Mouse (Mus musculus): ENCODE measurements around the gene Slamf1. TPM values are rescaled to one million over a fixed set of nuclear protein-coding genes. Genes with fewer than 3 reads are reported as not detected.

The Slamf1 gene
- polyA plus RNA-seq, 1 experiment: not detected

GRCm38 (mm10) chr1:171826164-171826563 lies 59.2 kb downstream of the Slamf1 start:
- TF ChIP-seq POLR2A (IDR thresholded peaks at IDR 0.05; ENCODE audit: insufficient read depth, low read depth, low read length): no peak
- no peak for TF ChIP-seq CTCF (IDR thresholded peaks at IDR 0.05; ENCODE audit: insufficient read depth, low read depth, low read length)
- H3K4me1 ChIP-seq (ENCODE audit: control insufficient read depth, insufficient read depth, low read length): no peaks in the 10 kb centered on the region
- H3K4me3 ChIP-seq (ENCODE audit: insufficient read depth, low read depth, low read length): no peak overlapping the region
- no peak overlapping the region for H3K27ac ChIP-seq (ENCODE audit: insufficient read depth, low read depth, low read length)

GRCm38 (mm10) chr1:171827674-171828073 lies 60.7 kb downstream of the Slamf1 start:
- H3K4me1 ChIP-seq (ENCODE audit: control insufficient read depth, insufficient read depth, low read length): no peaks in the 10 kb centered on the region
- TF ChIP-seq CTCF (IDR thresholded peaks at IDR 0.05; ENCODE audit: insufficient read depth, low read depth, low read length) (no peak), POLR2A (IDR thresholded peaks at IDR 0.05; ENCODE audit: insufficient read depth, low read depth, low read length) (no peak)
- no peak overlapping the region for H3K27ac ChIP-seq (ENCODE audit: insufficient read depth, low read depth, low read length)
- no peak overlapping the region for H3K4me3 ChIP-seq (ENCODE audit: insufficient read depth, low read depth, low read length)

- no peak for TF ChIP-seq CTCF (IDR thresholded peaks at IDR 0.05; ENCODE audit: insufficient read depth, low read depth, low read length)
- no peak for TF ChIP-seq POLR2A (IDR thresholded peaks at IDR 0.05; ENCODE audit: insufficient read depth, low read depth, low read length)
- Histone ChIP-seq H3K4me3 (ENCODE audit: insufficient read depth, low read depth, low read length) (no peak within 1 kb of the TSS), H3K27ac (ENCODE audit: insufficient read depth, low read depth, low read length) (no peak within 1 kb of the TSS), H3K4me1 (ENCODE audit: control insufficient read depth, insufficient read depth, low read length) (no peaks in the 10 kb centered on the region)
- WGBS: 91% methylated on average over 3 of the region's 3 CpGs
These were observed 72.6 kb downstream of the Slamf1 start, which contains the start of gene Cd84 for GRCm38 (mm10) chr1:171839488-171839887. Gene Cd84, plus strand, starts transcription at chr1:171839697.

- Histone ChIP-seq H3K27ac (ENCODE audit: insufficient read depth, low read depth, low read length) (no peak overlapping the region), H3K4me1 (ENCODE audit: control insufficient read depth, insufficient read depth, low read length) (no peaks in the 10 kb centered on the region), H3K4me3 (ENCODE audit: insufficient read depth, low read depth, low read length) (no peak overlapping the region)
- 82% methylated on average over 4 of the region's 4 CpGs for WGBS
- TF ChIP-seq POLR2A (IDR thresholded peaks at IDR 0.05; ENCODE audit: insufficient read depth, low read depth, low read length) (no peak), CTCF (IDR thresholded peaks at IDR 0.05; ENCODE audit: insufficient read depth, low read depth, low read length) (no peak)
These were observed 73.6 kb downstream of the Slamf1 start for GRCm38 (mm10) chr1:171840450-171841023.

GRCm38 (mm10) chr1:171845035-171845754 lies 78.3 kb downstream of the Slamf1 start:
- TF ChIP-seq POLR2A (IDR thresholded peaks at IDR 0.05; ENCODE audit: insufficient read depth, low read depth, low read length): no peak
- TF ChIP-seq CTCF (IDR thresholded peaks at IDR 0.05; ENCODE audit: insufficient read depth, low read depth, low read length): no peak
- WGBS: 47% methylated on average over 5 of the region's 5 CpGs
- H3K4me3 ChIP-seq (ENCODE audit: insufficient read depth, low read depth, low read length): no peak overlapping the region
- H3K27ac ChIP-seq (ENCODE audit: insufficient read depth, low read depth, low read length): no peak overlapping the region
- no peaks in the 10 kb centered on the region for H3K4me1 ChIP-seq (ENCODE audit: control insufficient read depth, insufficient read depth, low read length)

- TF ChIP-seq CTCF (IDR thresholded peaks at IDR 0.05; ENCODE audit: insufficient read depth, low read depth, low read length) (no peak), POLR2A (IDR thresholded peaks at IDR 0.05; ENCODE audit: insufficient read depth, low read depth, low read length) (no peak)
- Histone ChIP-seq H3K4me1 (ENCODE audit: control insufficient read depth, insufficient read depth, low read length) (no peaks in the 10 kb centered on the region), H3K27ac (ENCODE audit: insufficient read depth, low read depth, low read length) (no peak overlapping the region), H3K4me3 (ENCODE audit: insufficient read depth, low read depth, low read length) (no peak overlapping the region)
These were observed 81.3 kb downstream of the Slamf1 start for GRCm38 (mm10) chr1:171848201-171848600.

- TF ChIP-seq POLR2A (IDR thresholded peaks at IDR 0.05; ENCODE audit: insufficient read depth, low read depth, low read length) (no peak), CTCF (IDR thresholded peaks at IDR 0.05; ENCODE audit: insufficient read depth, low read depth, low read length) (no peak)
- H3K27ac ChIP-seq (ENCODE audit: insufficient read depth, low read depth, low read length): no peak overlapping the region
- WGBS: 90% methylated on average over 4 of the region's 4 CpGs
- H3K4me1 ChIP-seq (ENCODE audit: control insufficient read depth, insufficient read depth, low read length): no peaks in the 10 kb centered on the region
- no peak overlapping the region for H3K4me3 ChIP-seq (ENCODE audit: insufficient read depth, low read depth, low read length)
These were observed 81.8 kb downstream of the Slamf1 start for GRCm38 (mm10) chr1:171848757-171849156.

- 88% methylated on average over 5 of the region's 5 CpGs for WGBS
- no peak for TF ChIP-seq CTCF (IDR thresholded peaks at IDR 0.05; ENCODE audit: insufficient read depth, low read depth, low read length)
- TF ChIP-seq POLR2A (IDR thresholded peaks at IDR 0.05; ENCODE audit: insufficient read depth, low read depth, low read length): no peak
- no peak overlapping the region for H3K27ac ChIP-seq (ENCODE audit: insufficient read depth, low read depth, low read length)
- no peaks in the 10 kb centered on the region for H3K4me1 ChIP-seq (ENCODE audit: control insufficient read depth, insufficient read depth, low read length)
- H3K4me3 ChIP-seq (ENCODE audit: insufficient read depth, low read depth, low read length): no peak overlapping the region
These were observed 82.5 kb downstream of the Slamf1 start for GRCm38 (mm10) chr1:171849454-171849853.

Other genes with a start within 250 kb of the Slamf1 start
- not detected in 2 replicates for gene Itln1, start 231.8 kb upstream of the Slamf1 start, polyA plus RNA-seq (2012; ENCODE audit: insufficient read depth, insufficient read length, low replicate concordance, missing spikeins)
- gene Cd244a, start 207.9 kb upstream of the Slamf1 start, polyA plus RNA-seq (2012; ENCODE audit: insufficient read depth, insufficient read length, low replicate concordance, missing spikeins): not detected in 2 replicates
- gene Ly9, start 159.7 kb upstream of the Slamf1 start, polyA plus RNA-seq (2012; ENCODE audit: insufficient read depth, insufficient read length, low replicate concordance, missing spikeins): not detected in 2 replicates
- not detected in 2 replicates for gene Slamf7, start 114.1 kb upstream of the Slamf1 start, polyA plus RNA-seq (2012; ENCODE audit: insufficient read depth, insufficient read length, low replicate concordance, missing spikeins)
- gene Cd48, start 85.1 kb upstream of the Slamf1 start, polyA plus RNA-seq (2012; ENCODE audit: insufficient read depth, insufficient read length, low replicate concordance, missing spikeins): not detected in 2 replicates
- not detected in 2 replicates for gene Cd84, start 72.6 kb downstream of the Slamf1 start, polyA plus RNA-seq (2012; ENCODE audit: insufficient read depth, insufficient read length, low replicate concordance, missing spikeins)
- gene Gm10521, start 128.5 kb downstream of the Slamf1 start, polyA plus RNA-seq (2012; ENCODE audit: insufficient read depth, insufficient read length, low replicate concordance, missing spikeins): not detected in 2 replicates
- gene Slamf6, start 150.4 kb downstream of the Slamf1 start, polyA plus RNA-seq (2012; ENCODE audit: insufficient read depth, insufficient read length, low replicate concordance, missing spikeins): not detected in 2 replicates

All from olfactory bulb, adult 2 months (tissue).